Mouse (Mus musculus) MEL (cell line): ENCODE results near the gene St6galnac4. TPM values are rescaled to one million over a fixed set of nuclear protein-coding genes. Genes with fewer than 3 reads are reported as not detected.

Experiments
- DNase-seq: peaks from one replicate; pipeline ENCODE4 v3.0.0; 2011; ENCODE audit warnings: low read depth, low spot score
- H3K27ac ChIP-seq: 2 replicates; pipeline ENCODE4 v1.5.1; 2012; ENCODE audit warnings: low read depth, mild to moderate bottlenecking, control low read depth, low read length, moderate library complexity; ENCODE audit not compliant: control insufficient read depth
- H3K27me3 ChIP-seq, 2 experiments: fragments of 150-350 bp in 1 of 2; sonication (generic) in 1 of 2; 2 replicates each; pipeline ENCODE4 v1.6.1; 2012; ENCODE audit warnings: low read length in 2 of 2, mild to moderate bottlenecking in 2 of 2, improper control_type of control experiment in 1 of 2, moderate library complexity in 1 of 2; ENCODE audit not compliant: insufficient read depth in 2 of 2, control insufficient read depth in 1 of 2
- H3K36me3 ChIP-seq, 2 experiments: 2 replicates each; pipeline ENCODE4 v1.6.1; 2012 to 2014; ENCODE audit warnings: low read length in 2 of 2, improper control_type of control experiment in 1 of 2, inconsistent platforms in 1 of 2, mild to moderate bottlenecking in 1 of 2; ENCODE audit not compliant: insufficient read depth in 2 of 2, control insufficient read depth in 1 of 2
- H3K4me1 ChIP-seq, 2 experiments: fragments of 150-350 bp in 1 of 2; sonication (generic) in 1 of 2; 2 replicates each; pipeline ENCODE4 v1.6.1; 2012; ENCODE audit warnings: low read length in 2 of 2, improper control_type of control experiment in 1 of 2, mild to moderate bottlenecking in 1 of 2; ENCODE audit not compliant: insufficient read depth in 2 of 2, control insufficient read depth in 1 of 2
- H3K4me3 ChIP-seq, 2 experiments: fragments of 150-350 bp in 1 of 2; sonication (generic) in 1 of 2; 2 replicates each; pipeline ENCODE4 v1.5.1; 2012; ENCODE audit warnings: low read depth in 2 of 2, low read length in 2 of 2, mild to moderate bottlenecking in 2 of 2, moderate library complexity in 2 of 2, control low read depth in 1 of 2, improper control_type of control experiment in 1 of 2; ENCODE audit not compliant: control insufficient read depth in 1 of 2, insufficient read depth in 1 of 2
- H3K79me2 ChIP-seq: 2 replicates; pipeline ENCODE4 v1.6.1; 2012; ENCODE audit warnings: mild to moderate bottlenecking, low read length, moderate library complexity; ENCODE audit not compliant: control insufficient read depth, poor library complexity, insufficient read depth
- H3K9ac ChIP-seq: 2 replicates; pipeline ENCODE4 v1.6.1; 2012; ENCODE audit warnings: low read depth, mild to moderate bottlenecking, control low read depth, low read length, moderate library complexity; ENCODE audit not compliant: control insufficient read depth, poor library complexity, severe bottlenecking
- H3K9me3 ChIP-seq: fragments of 150-350 bp; sonication (generic); replicated peaks from 2 replicates; pipeline ENCODE4 v1.6.1; 2012; ENCODE audit warnings: mild to moderate bottlenecking, low read length, improper control_type of control experiment, moderate library complexity; ENCODE audit not compliant: insufficient read depth
- BHLHE40 ChIP-seq: IDR thresholded peaks from 2 replicates; pipeline ENCODE4 v1.6.1; 2012; ENCODE audit warnings: low read depth, mild to moderate bottlenecking, inconsistent platforms, low read length, improper control_type of control experiment, borderline replicate concordance
- CHD1 ChIP-seq: IDR thresholded peaks from 2 replicates; pipeline ENCODE4 v1.6.1; 2012; ENCODE audit warnings: low read depth, mild to moderate bottlenecking, inconsistent platforms, low read length, improper control_type of control experiment
- CHD2 ChIP-seq: IDR thresholded peaks from 2 replicates; pipeline ENCODE4 v1.6.1; 2011; ENCODE audit warnings: low read length, improper control_type of control experiment
- CTCF ChIP-seq, 3 experiments: IDR thresholded peaks in 2 of 3; conservative IDR thresholded peaks in 1 of 3; 2 replicates each; pipeline ENCODE4 v1.5.1; 2011 to 2012; ENCODE audit warnings: low read length in 3 of 3, low read depth in 2 of 3, mild to moderate bottlenecking in 2 of 3, improper control_type of control experiment in 1 of 3, inconsistent platforms in 1 of 3, mixed read lengths in 1 of 3, moderate library complexity in 1 of 3; ENCODE audit not compliant: control insufficient read depth in 1 of 3, insufficient read depth in 1 of 3, poor library complexity in 1 of 3, severe bottlenecking in 1 of 3
- ELF1 ChIP-seq: IDR thresholded peaks from 2 replicates; pipeline ENCODE4 v1.6.1; 2014; ENCODE audit warnings: low read depth, mild to moderate bottlenecking, inconsistent platforms, low read length, improper control_type of control experiment, moderate library complexity
- ETS1 ChIP-seq: IDR thresholded peaks from 2 replicates; pipeline ENCODE4 v1.6.1; 2012; ENCODE audit warnings: low read depth, mild to moderate bottlenecking, inconsistent platforms, low read length, improper control_type of control experiment, moderate library complexity
- GABPA ChIP-seq: IDR thresholded peaks from 2 replicates; pipeline ENCODE4 v1.6.1; 2012; ENCODE audit warnings: low read depth, mild to moderate bottlenecking, inconsistent platforms, low read length, improper control_type of control experiment, moderate library complexity
- GATA1 ChIP-seq: IDR thresholded peaks from 2 replicates; pipeline ENCODE4 v1.6.1; 2011; ENCODE audit warnings: low read depth, low read length, improper control_type of control experiment
- JUND ChIP-seq: IDR thresholded peaks from 2 replicates; pipeline ENCODE4 v1.6.1; 2011; ENCODE audit warnings: low read depth, mild to moderate bottlenecking, improper control_type of control experiment, low read length
- KAT2A ChIP-seq: conservative IDR thresholded peaks from 2 replicates; pipeline ENCODE4 v1.6.1; 2012; ENCODE audit warnings: low read depth, low read length, improper control_type of control experiment, inconsistent platforms
- MEF2A ChIP-seq: IDR thresholded peaks from 2 replicates; pipeline ENCODE4 v1.6.1; 2014; ENCODE audit warnings: low read depth, mild to moderate bottlenecking, inconsistent platforms, low read length, improper control_type of control experiment; ENCODE audit not compliant: poor library complexity, insufficient replicate concordance, severe bottlenecking; ENCODE audit errors: extremely low read depth
- MYC ChIP-seq: IDR thresholded peaks from 2 replicates; pipeline ENCODE4 v1.6.1; 2011; ENCODE audit warnings: low read depth, mild to moderate bottlenecking, low read length, improper control_type of control experiment, moderate library complexity
- NRF1 ChIP-seq: IDR thresholded peaks from 2 replicates; pipeline ENCODE4 v1.6.1; 2014; ENCODE audit warnings: low read depth, mild to moderate bottlenecking, inconsistent platforms, low read length, improper control_type of control experiment, moderate library complexity; ENCODE audit not compliant: poor library complexity, insufficient read depth, severe bottlenecking
- POLR2AphosphoS2 ChIP-seq: IDR thresholded peaks from 2 replicates; pipeline ENCODE4 v1.6.1; 2011; ENCODE audit warnings: low read length, improper control_type of control experiment
- RCOR1 ChIP-seq: IDR thresholded peaks from 2 replicates; pipeline ENCODE4 v1.6.1; 2012; ENCODE audit warnings: low read depth, mild to moderate bottlenecking, inconsistent platforms, low read length, improper control_type of control experiment
- SMC3 ChIP-seq: IDR thresholded peaks from 2 replicates; pipeline ENCODE4 v1.6.1; 2011; ENCODE audit warnings: low read depth, low read length, improper control_type of control experiment
- TAL1 ChIP-seq: IDR thresholded peaks from 2 replicates; pipeline ENCODE4 v1.6.1; 2012; ENCODE audit warnings: mild to moderate bottlenecking, inconsistent platforms, low read length, moderate library complexity, mixed read lengths
- TBP ChIP-seq: IDR thresholded peaks from 2 replicates; pipeline ENCODE4 v1.8.0; 2011; ENCODE audit warnings: low read depth, low read length, improper control_type of control experiment
- TCF12 ChIP-seq: IDR thresholded peaks from 2 replicates; pipeline ENCODE4 v1.6.1; 2014; ENCODE audit warnings: low read depth, mild to moderate bottlenecking, inconsistent platforms, low read length, improper control_type of control experiment, moderate library complexity
- USF1 ChIP-seq: IDR thresholded peaks from 2 replicates; pipeline ENCODE4 v1.6.1; 2014; ENCODE audit warnings: low read depth, mild to moderate bottlenecking, inconsistent platforms, low read length, improper control_type of control experiment, moderate library complexity
- polyA plus RNA-seq, 2 experiments: library from polyadenylated mRNA; stranded (reverse) in 1 of 2; unstranded in 1 of 2; fragments of >175 nt in 1 of 2; fragments of >200 nt in 1 of 2; gene quantifications; 2 replicates each; pipeline versions ENCODE4 v1.2.1 to v1.2.4; 2012; ENCODE audit warnings: low replicate concordance in 2 of 2, low read depth in 1 of 2; ENCODE audit not compliant: insufficient read length in 2 of 2, insufficient read depth in 1 of 2, missing spikeins in 1 of 2
- total RNA-seq: library from RNA; depleted of rRNA; stranded (reverse); fragments of 300-350 nt; gene quantifications from 2 replicates; pipeline ENCODE4 v1.2.3, GENCODE M21; 2012

The St6galnac4 gene
- total and polyA plus RNA-seq, 3 experiments = 58.3 to 109 TPM; not detected in 1

- H3K79me2 ChIP-seq = no peaks in the 10 kb centered on the region
- TF ChIP-seq KAT2A (no peak), CTCF (IDR thresholded peaks at IDR 0.05 in 2 of 3, conservative IDR thresholded peaks at IDR 0.05 in 1 of 3; ENCODE audit: control insufficient read depth in 1 of 3, insufficient read depth in 1 of 3, low read depth in 2 of 3, low read length in 3 of 3, poor library complexity in 1 of 3, severe bottlenecking in 1 of 3) (no peak), NRF1 (no peak), CHD2 (no peak), RCOR1 (no peak), MYC (no peak), TBP (no peak), TCF12 (no peak), MEF2A (no peak), SMC3 (no peak), JUND (no peak), POLR2AphosphoS2 (no peak), GATA1 (no peak), ELF1 (no peak), TAL1 (no peak)
- TF ChIP-seq, all 39 proteins: peak for 0
- H3K36me3 ChIP-seq = no peaks in the 10 kb centered on the region
- H3K4me1 ChIP-seq = no peaks in the 10 kb centered on the region
- no peak overlapping the region for H3K9ac ChIP-seq
- no peak for DNase-seq
- H3K4me3 ChIP-seq = no peak overlapping the region
- H3K27ac ChIP-seq = no peak overlapping the region
- no peaks in the 10 kb centered on the region for H3K9me3 ChIP-seq
- no peaks in the 10 kb centered on the region for H3K27me3 ChIP-seq
These were observed 33.2 kb upstream of the St6galnac4 start for GRCm38 (mm10) chr2:32553592-32554148.

- no peak for DNase-seq
- H3K4me3 ChIP-seq = no peak overlapping the region
- H3K27me3 ChIP-seq = no peaks in the 10 kb centered on the region
- H3K79me2 ChIP-seq = no peaks in the 10 kb centered on the region
- peaks cover 2 to 8% of the 10 kb centered on the region in 2 experiments; a peak in 3 of 4 replicates for H3K4me1 ChIP-seq
- no peaks in the 10 kb centered on the region for H3K9me3 ChIP-seq
- TF ChIP-seq SMC3 = no peak
- no peak for TF ChIP-seq POLR2AphosphoS2
- TF ChIP-seq BHLHE40 = no peak
- no peak for TF ChIP-seq MYC
- no peak for TF ChIP-seq GABPA
- no peak for TF ChIP-seq USF1
- no peak for TF ChIP-seq ETS1
- TF ChIP-seq CHD1 = no peak
- no peak for TF ChIP-seq RCOR1
- peaks cover 0 to 2% of the 10 kb centered on the region in 2 experiments; a peak in 1 of 4 replicates for H3K36me3 ChIP-seq
- H3K27ac ChIP-seq = no peak overlapping the region
- H3K9ac ChIP-seq = no peak overlapping the region
These were observed 31.4 kb upstream of the St6galnac4 start for GRCm38 (mm10) chr2:32555484-32555883.
